Mouse (Mus musculus) liver, embryonic 14.5 days (tissue): ENCODE data around the gene Zbtb5. TPM values are rescaled to one million over a fixed set of nuclear protein-coding genes. Genes with fewer than 3 reads are reported as not detected.

Experiments used
- ATAC-seq: fragments of 200-750 bp; cut with Nextera tagmentation; 2 replicates; pipeline ENCODE4 v1.8.0; 2017; ENCODE audit warnings: moderate number of reproducible peaks, mild to moderate bottlenecking, moderate library complexity; ENCODE audit not compliant: insufficient read depth
- DNase-seq, 3 experiments: peaks; one replicate each; pipeline ENCODE4 v3.0.0-alpha.2; 2012 to 2013; ENCODE audit warnings: low read depth in 3 of 3, low spot score in 3 of 3
- H3K27ac ChIP-seq: fragments of 300-500 bp; sonication (generic); 2 replicates; pipeline ENCODE4 v1.5.1; 2014; ENCODE audit warnings: moderate library complexity, mild to moderate bottlenecking, control low read depth, inconsistent platforms
- H3K27me3 ChIP-seq: fragments of 300-500 bp; sonication (generic); 2 replicates; pipeline ENCODE4 v1.6.1; 2014; ENCODE audit warnings: mild to moderate bottlenecking, low read length, moderate library complexity; ENCODE audit not compliant: control insufficient read depth, insufficient read depth
- H3K36me3 ChIP-seq: fragments of 300-500 bp; sonication (generic); replicated peaks from 2 replicates; pipeline ENCODE4 v1.6.1; 2014; ENCODE audit warnings: low read depth; ENCODE audit not compliant: control insufficient read depth, insufficient read depth
- H3K4me1 ChIP-seq, 2 experiments: fragments of 200-500 bp in 1 of 2; fragments of 300-500 bp in 1 of 2; sonication (generic) in 1 of 2; replicated peaks; 2 replicates each; pipeline ENCODE4 v1.6.1; 2012 to 2014; ENCODE audit warnings: antibody characterized with exemption in 1 of 2, inconsistent platforms in 1 of 2, low read length in 1 of 2; ENCODE audit not compliant: control insufficient read depth in 2 of 2, insufficient read depth in 2 of 2
- H3K4me2 ChIP-seq: fragments of 300-500 bp; sonication (generic); 2 replicates; pipeline ENCODE4 v1.6.1; 2014; ENCODE audit warnings: low read depth, mild to moderate bottlenecking, control low read depth, moderate library complexity
- H3K4me3 ChIP-seq, 2 experiments: fragments of 200-500 bp in 1 of 2; fragments of 300-500 bp in 1 of 2; sonication (generic) in 1 of 2; 2 replicates each; pipeline ENCODE4 v1.5.1; 2012 to 2014; ENCODE audit warnings: low read depth in 2 of 2, low read length in 2 of 2, mild to moderate bottlenecking in 2 of 2, control low read depth in 1 of 2, inconsistent platforms in 1 of 2, moderate library complexity in 1 of 2; ENCODE audit not compliant: insufficient read depth in 1 of 2
- H3K9ac ChIP-seq: fragments of 300-500 bp; sonication (generic); replicated peaks from 2 replicates; pipeline ENCODE4 v1.6.1; 2014; ENCODE audit warnings: mild to moderate bottlenecking, control low read depth, moderate library complexity
- H3K9me3 ChIP-seq: fragments of 300-500 bp; sonication (generic); 2 replicates; pipeline ENCODE4 v1.6.1; 2016; ENCODE audit warnings: low read length, mixed read lengths; ENCODE audit not compliant: control insufficient read depth
- CTCF ChIP-seq: IDR thresholded peaks from 2 replicates; pipeline ENCODE4 v1.5.1; 2016; ENCODE audit warnings: antibody characterized with exemption, low read depth, control low read depth
- EP300 ChIP-seq: IDR thresholded peaks from 2 replicates; pipeline ENCODE4 v1.6.1; 2016; ENCODE audit warnings: antibody characterized with exemption, low read depth
- WGBS: fragments of 180-500 bp; shearing (Covaris S2); extraction: QIAGEN DNeasy Blood & Tissue Kit; methylation state at CpG from one replicate; pipeline ENCODE4 v1.1.7; 2014; ENCODE audit not compliant: insufficient replicate concordance; 5-methylcytosine and 5-hydroxymethylcytosine counted together
- polyA plus RNA-seq, 2 experiments: library from polyadenylated mRNA; depleted of rRNA in 1 of 2; stranded (reverse) in 1 of 2; unstranded in 1 of 2; fragments of >200 nt; fragmentation: Nextera tagmentation in 1 of 2; extraction: Ambion mirVana in 1 of 2; gene quantifications; 2 replicates each; pipeline versions ENCODE4 v1.2.1 to v1.2.3; 2012 to 2014

Gene Zbtb5
- polyA plus RNA-seq, 2 experiments, result 3.5 to 4.5 TPM

DNA sequence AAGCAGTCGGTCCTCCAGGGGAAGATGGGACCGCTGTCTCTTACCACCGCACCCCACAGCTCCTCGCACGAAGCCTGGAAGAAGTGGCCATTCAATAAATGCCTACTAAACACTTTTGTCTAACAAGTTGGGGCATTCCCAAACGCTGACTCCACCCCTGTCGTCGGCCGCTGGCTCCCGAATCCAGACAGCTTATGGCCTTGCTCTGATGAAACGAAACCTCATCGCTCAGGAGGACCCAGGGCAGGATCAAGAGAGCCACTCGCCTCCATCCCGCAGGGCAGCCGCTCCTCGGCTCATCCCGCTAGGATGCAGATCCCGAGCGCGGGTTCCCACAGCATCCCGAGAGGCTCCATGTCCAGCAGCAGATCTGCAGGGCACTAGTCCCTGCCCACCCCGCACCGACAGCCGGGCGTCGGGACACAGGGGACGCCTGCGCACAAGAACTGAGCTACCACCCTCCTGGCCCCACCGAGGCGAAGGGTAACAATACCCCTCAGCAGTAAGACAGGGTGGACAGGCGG, 569 bp downstream of the Zbtb5 start:
- peak overlapping the region; percentile 97 for H3K4me2 ChIP-seq
- no peaks in the 10 kb centered on the region for H3K36me3 ChIP-seq
- no peaks in the 10 kb centered on the region for H3K9me3 ChIP-seq
- peak overlapping the region; percentile 88 for H3K27ac ChIP-seq
- DNase-seq (peak in 2 of 3 experiments; percentile 59 to 74), ATAC-seq (peak; percentile 1; the same call in 1 of the 2 replicates)
- peak overlapping the region; percentile 84 for H3K9ac ChIP-seq
- TF ChIP-seq EP300 (no peak), CTCF (no peak)
- H3K4me1 ChIP-seq, result peaks cover 18 to 19% of the 10 kb centered on the region in 2 experiments
- H3K4me3 ChIP-seq, result peak overlapping the region; percentile 81 to 83
- H3K27me3 ChIP-seq, result no peaks in the 10 kb centered on the region
- WGBS, result under 1% methylated on average over 31 of the region's 31 CpGs

GRCm38 (mm10) chr4:45010806-45011415, 1.3 kb downstream of the Zbtb5 start:
- WGBS, result 15% methylated on average over 11 of the region's 11 CpGs
- TF ChIP-seq EP300 (no peak), CTCF (no peak)
- Histone ChIP-seq H3K4me3 (peak overlapping the region; percentile 81 to 83), H3K4me2 (peak overlapping the region; percentile 97), H3K9ac (peak overlapping the region; percentile 84), H3K27me3 (no peaks in the 10 kb centered on the region), H3K4me1 (peaks cover 18 to 19% of the 10 kb centered on the region in 2 experiments), H3K27ac (peak overlapping the region; percentile 88), H3K36me3 (no peaks in the 10 kb centered on the region), H3K9me3 (no peaks in the 10 kb centered on the region)
- no peak for DNase-seq
- ATAC-seq, result no peak

DNA sequence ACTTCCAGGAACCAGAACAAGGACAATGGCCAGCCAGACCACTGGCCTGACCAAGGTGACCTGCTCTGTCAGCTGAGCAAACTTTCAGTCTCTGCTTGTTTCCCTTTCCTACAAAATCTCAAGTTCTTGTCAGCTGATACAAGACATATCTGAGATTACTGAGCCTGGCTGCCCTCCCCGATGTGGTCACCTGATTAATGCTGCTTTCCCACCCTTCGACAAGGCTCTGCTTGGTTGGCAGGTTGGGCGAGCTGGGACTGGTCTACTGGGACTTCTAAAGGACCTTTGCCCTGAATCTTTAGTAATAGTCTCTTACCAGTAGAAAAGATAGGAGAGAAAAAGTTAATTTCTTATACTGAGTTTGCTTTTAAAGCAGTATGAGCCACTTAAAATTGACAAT, 6.8 kb downstream of the Zbtb5 start:
- no peak for DNase-seq
- no peak for TF ChIP-seq EP300
- no peak for TF ChIP-seq CTCF
- Histone ChIP-seq H3K27me3 (no peaks in the 10 kb centered on the region), H3K27ac (no peak overlapping the region), H3K9ac (no peak overlapping the region), H3K9me3 (no peaks in the 10 kb centered on the region), H3K4me3 (no peak overlapping the region), H3K36me3 (no peaks in the 10 kb centered on the region), H3K4me1 (peaks cover 6 to 9% of the 10 kb centered on the region in 2 experiments), H3K4me2 (no peak overlapping the region)
- ATAC-seq, result no peak
- 56% methylated on average over 3 of the region's 3 CpGs for WGBS

DNA sequence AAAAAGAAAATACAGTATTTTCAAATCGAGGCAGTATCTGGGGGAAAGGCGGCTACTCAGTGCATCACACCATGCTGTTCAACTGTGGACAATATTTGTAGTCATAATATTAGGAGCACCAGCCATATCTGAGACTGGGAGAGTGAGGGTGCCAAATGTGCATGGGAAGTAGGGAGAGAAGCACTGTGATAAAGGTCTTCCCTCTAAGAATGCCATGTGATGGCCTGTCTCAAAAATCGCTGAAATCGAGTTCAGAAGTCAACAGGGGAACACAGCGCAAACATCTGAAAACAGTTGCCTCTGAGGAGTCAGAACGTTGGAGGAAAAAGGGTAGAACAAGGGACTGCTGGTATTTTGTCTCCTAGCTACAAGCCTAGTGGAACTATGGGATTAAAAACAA, 12.2 kb downstream of the Zbtb5 start:
- WGBS, result 80% methylated on average over 6 of the region's 6 CpGs
- Histone ChIP-seq H3K4me1 (peaks cover under 1 to 9% of the 10 kb centered on the region in 2 experiments; a peak in 3 of 4 replicates), H3K4me3 (no peak overlapping the region), H3K9ac (no peak overlapping the region), H3K27ac (no peak overlapping the region), H3K4me2 (no peak overlapping the region), H3K36me3 (peaks cover under 1% of the 10 kb centered on the region; the same call in 1 of the 2 replicates), H3K27me3 (no peaks in the 10 kb centered on the region), H3K9me3 (no peaks in the 10 kb centered on the region)
- DNase-seq (no peak), ATAC-seq (no peak)
- TF ChIP-seq CTCF (no peak), EP300 (no peak)

DNA sequence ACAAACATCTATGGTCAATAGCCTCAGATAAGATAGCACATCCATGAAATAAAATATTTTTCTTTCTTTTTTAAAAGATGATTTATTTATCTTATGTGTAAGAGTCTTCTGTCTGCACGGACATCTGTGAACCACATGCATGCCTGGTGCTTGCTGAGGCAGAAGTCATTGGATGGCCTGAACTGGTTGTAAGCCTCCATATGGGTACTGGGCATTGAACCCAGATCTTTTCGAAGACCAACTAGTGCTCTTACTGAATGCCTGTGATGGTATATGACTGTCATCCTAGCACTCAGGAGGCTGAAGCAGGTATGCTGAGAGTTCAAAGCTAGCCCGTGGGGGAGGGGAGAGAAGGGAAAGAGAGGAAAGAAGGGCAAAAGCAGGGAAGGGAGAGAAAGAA, 14.1 kb downstream of the Zbtb5 start:
- H3K9me3 ChIP-seq, result no peaks in the 10 kb centered on the region
- H3K4me2 ChIP-seq, result no peak overlapping the region
- H3K36me3 ChIP-seq, result peaks cover 8% of the 10 kb centered on the region
- no peak overlapping the region for H3K4me3 ChIP-seq
- no peaks in the 10 kb centered on the region for H3K27me3 ChIP-seq
- no peak for DNase-seq
- no peak overlapping the region for H3K27ac ChIP-seq
- WGBS, result 70% methylated on average over 3 of the region's 3 CpGs
- no peak overlapping the region for H3K9ac ChIP-seq
- ATAC-seq, result no peak
- peaks cover 14 to 28% of the 10 kb centered on the region in 2 experiments for H3K4me1 ChIP-seq
- TF ChIP-seq CTCF, result no peak
- TF ChIP-seq EP300, result no peak
